Mouse (Mus musculus) splenic B cell, adult 2 months (primary cell): ENCODE measurements at regions not wholly inside any gene's neighbourhood (a gene's known extent, or its start where the extent isn't known, plus 50 kb on each side); places are given as distances from the start of the nearest gene placed in this dataset.

Experiments
- DNase-seq: peaks from one replicate; pipeline ENCODE4 v3.0.0-alpha.2; 2011; ENCODE audit warnings: low read depth, low spot score
- H3K27me3 ChIP-seq: 2 replicates; pipeline ENCODE4 v1.6.1; 2012; ENCODE audit warnings: mild to moderate bottlenecking, low read length, moderate library complexity, mixed read lengths; ENCODE audit not compliant: control insufficient read depth, poor library complexity, insufficient read depth, severe bottlenecking
- H3K36me3 ChIP-seq: 2 replicates; pipeline ENCODE4 v1.6.1; 2012; ENCODE audit warnings: mild to moderate bottlenecking, low read length, moderate library complexity, mixed read lengths; ENCODE audit not compliant: control insufficient read depth, poor library complexity, insufficient read depth, severe bottlenecking

- H3K27me3 ChIP-seq: no peaks in the 10 kb centered on the region
- H3K36me3 ChIP-seq: no peaks in the 10 kb centered on the region
- no peak for DNase-seq
Measured at GRCm38 (mm10) chr8:8562268-8562667, 98.8 kb downstream of the Efnb2 start.

GRCm38 (mm10) chr8:8558050-8558449 lies 103.0 kb downstream of the Efnb2 start:
- Histone ChIP-seq H3K27me3 (no peaks in the 10 kb centered on the region), H3K36me3 (no peaks in the 10 kb centered on the region)

GRCm38 (mm10) chr8:8556152-8556551 lies 104.9 kb downstream of the Efnb2 start:
- H3K27me3 ChIP-seq: no peaks in the 10 kb centered on the region
- DNase-seq: no peak
- H3K36me3 ChIP-seq: no peaks in the 10 kb centered on the region

More at GRCm38 (mm10) chr8:8558050-8558449, 103.0 kb downstream of the Efnb2 start:
- no peak for DNase-seq

- no peak for DNase-seq
- Histone ChIP-seq H3K27me3 (no peaks in the 10 kb centered on the region), H3K36me3 (no peaks in the 10 kb centered on the region)
Measured at GRCm38 (mm10) chr8:8554691-8555090, 106.4 kb downstream of the Efnb2 start.

- Histone ChIP-seq H3K27me3 (no peaks in the 10 kb centered on the region), H3K36me3 (no peaks in the 10 kb centered on the region)
- no peak for DNase-seq
Measured at GRCm38 (mm10) chr8:8552779-8553178, 108.3 kb downstream of the Efnb2 start.

GRCm38 (mm10) chr8:8536626-8537025 lies 124.4 kb downstream of the Efnb2 start:
- no peak for DNase-seq
- Histone ChIP-seq H3K36me3 (no peaks in the 10 kb centered on the region), H3K27me3 (no peaks in the 10 kb centered on the region)

- no peaks in the 10 kb centered on the region for H3K27me3 ChIP-seq
- DNase-seq: no peak
- H3K36me3 ChIP-seq: no peaks in the 10 kb centered on the region
Measured at GRCm38 (mm10) chr8:8534787-8535186, 126.3 kb downstream of the Efnb2 start.

GRCm38 (mm10) chr8:8532907-8533306 lies 128.1 kb downstream of the Efnb2 start:
- H3K36me3 ChIP-seq: no peaks in the 10 kb centered on the region
- no peak for DNase-seq
- no peaks in the 10 kb centered on the region for H3K27me3 ChIP-seq

- no peaks in the 10 kb centered on the region for H3K36me3 ChIP-seq
- DNase-seq: no peak
- no peaks in the 10 kb centered on the region for H3K27me3 ChIP-seq
Measured at GRCm38 (mm10) chr8:8530540-8530939, 130.5 kb downstream of the Efnb2 start.

GRCm38 (mm10) chr8:8521532-8521931 lies 139.5 kb downstream of the Efnb2 start:
- no peak for DNase-seq

GRCm38 (mm10) chr8:8519772-8520191 lies 141.3 kb downstream of the Efnb2 start:
- no peak for DNase-seq
- Histone ChIP-seq H3K27me3 (no peaks in the 10 kb centered on the region), H3K36me3 (no peaks in the 10 kb centered on the region)

More at GRCm38 (mm10) chr8:8521532-8521931, 139.5 kb downstream of the Efnb2 start:
- Histone ChIP-seq H3K36me3 (no peaks in the 10 kb centered on the region), H3K27me3 (no peaks in the 10 kb centered on the region)

- H3K27me3 ChIP-seq: no peaks in the 10 kb centered on the region
- no peaks in the 10 kb centered on the region for H3K36me3 ChIP-seq
- no peak for DNase-seq
Measured at GRCm38 (mm10) chr8:8517599-8517998, 143.4 kb downstream of the Efnb2 start.

GRCm38 (mm10) chr8:8516272-8516671 lies 144.8 kb downstream of the Efnb2 start:
- no peak for DNase-seq
- no peaks in the 10 kb centered on the region for H3K36me3 ChIP-seq
- no peaks in the 10 kb centered on the region for H3K27me3 ChIP-seq

- no peaks in the 10 kb centered on the region for H3K27me3 ChIP-seq
- no peak for DNase-seq
- H3K36me3 ChIP-seq: no peaks in the 10 kb centered on the region
Measured at GRCm38 (mm10) chr8:8499921-8500320, 161.1 kb downstream of the Efnb2 start.

GRCm38 (mm10) chr8:8498753-8499152 lies 162.3 kb downstream of the Efnb2 start:
- no peak for DNase-seq
- Histone ChIP-seq H3K36me3 (no peaks in the 10 kb centered on the region), H3K27me3 (no peaks in the 10 kb centered on the region)

- H3K27me3 ChIP-seq: no peaks in the 10 kb centered on the region
- no peak for DNase-seq
- H3K36me3 ChIP-seq: no peaks in the 10 kb centered on the region
Measured at GRCm38 (mm10) chr8:8495472-8495871, 165.6 kb downstream of the Efnb2 start.
